In genomic region chr2:169926016-169926415, GRCm38 (mm10) we compare ENCODE assay signal across 21 mouse cellular contexts.
DNase-seq lines count a peak whose midpoint lies in the region; ATAC-seq lines count a peak whose summit lies in the region.
"Had no signal": no experiment of that assay in that cellular context is flagged by ENCODE, and none has a peak within 500 bp of the region (broad histone marks: within the 10 kb centered on the region; RNA-seq: fewer than 3 reads in every experiment).

No protein-coding gene starts in this region.

- no peak overlapping the region for H3K9ac ChIP-seq in intestine, embryonic 14.5 days (ENCODE audit: low read length)
- H3K9ac ChIP-seq in intestine, embryonic 15.5 days, result no peak overlapping the region
- H3K9ac ChIP-seq: embryonic facial prominence, embryonic 15.5 days; forebrain, embryonic 13.5 days; heart, embryonic 12.5 days; liver, embryonic 14.5 days; stomach, embryonic 15.5 days had no signal

- H3K36me3 ChIP-seq in intestine, embryonic 14.5 days (ENCODE audit: control insufficient read depth, insufficient read depth, low read length), result no peaks in the 10 kb centered on the region
- H3K36me3 ChIP-seq in intestine, embryonic 15.5 days, result no peaks in the 10 kb centered on the region
- H3K36me3 ChIP-seq: embryonic facial prominence, embryonic 15.5 days; G1E; heart, embryonic 12.5 days; limb, embryonic 10.5 days; stomach, embryonic 15.5 days had no signal

- H3K27ac ChIP-seq in intestine, embryonic 14.5 days (ENCODE audit: low read depth), result peak overlapping the region; percentile 4; the same call in 1 of the 2 replicates
- H3K27ac ChIP-seq in intestine, embryonic 15.5 days, result no peak overlapping the region
- H3K27ac ChIP-seq: embryonic facial prominence, embryonic 15.5 days; forebrain, embryonic 13.5 days; hindbrain, postnatal 0 days; limb, embryonic 10.5 days; liver, embryonic 14.5 days; stomach, embryonic 15.5 days had no signal

- peaks cover 24% of the 10 kb centered on the region for H3K4me1 ChIP-seq in intestine, embryonic 14.5 days (replicated peaks; ENCODE audit: control insufficient read depth, insufficient read depth, low read length)
- peaks cover 15% of the 10 kb centered on the region for H3K4me1 ChIP-seq in intestine, embryonic 15.5 days (replicated peaks)

- no peak for DNase-seq in intestine, embryonic 14.5 days (ENCODE audit: low spot score)
- DNase-seq in ovary, postnatal 14 days (ENCODE audit: low spot score), result peak; percentile 28
- DNase-seq in ovary, postnatal 10 days (ENCODE audit: low spot score), result no peak
- peak; percentile 13 for DNase-seq in fat pad, adult 2 months (ENCODE audit: extremely low read depth, low read depth, low spot score)
- DNase-seq in gastrocnemius, postnatal 36 days, result peak; percentile 35 to 54
- DNase-seq in neural tube, embryonic 10.5 days (ENCODE audit: extremely low spot score, low spot score), result no peak
- DNase-seq: cerebellum, adult 2 months; heart, postnatal 4 days; layer of hippocampus, postnatal 36 days; right cerebral cortex, adult 18-20 months; spleen, adult 18-20 months; thymus, postnatal 4 days had no signal

- intact Hi-C loops in gastrocnemius, postnatal 36 days (cut with DNase I), result no loop called here

- WGBS in intestine, embryonic 14.5 days, result 72% methylated on average over 11 of the region's 11 CpGs
- WGBS in intestine, embryonic 15.5 days, result 73% methylated on average over 11 of the region's 11 CpGs

- no peaks in the 10 kb centered on the region for H3K9me3 ChIP-seq in intestine, embryonic 14.5 days (ENCODE audit: control insufficient read depth, low read length)
- no peaks in the 10 kb centered on the region for H3K9me3 ChIP-seq in intestine, embryonic 15.5 days
- H3K9me3 ChIP-seq: embryonic facial prominence, embryonic 15.5 days; forebrain, embryonic 13.5 days; heart, embryonic 12.5 days; limb, embryonic 10.5 days; stomach, embryonic 15.5 days had no signal

- no peak overlapping the region for H3K4me2 ChIP-seq in intestine, embryonic 14.5 days (ENCODE audit: low read length)
- no peak overlapping the region for H3K4me2 ChIP-seq in intestine, embryonic 15.5 days (replicated peaks)
- H3K4me2 ChIP-seq: embryonic facial prominence, embryonic 15.5 days; forebrain, embryonic 13.5 days; heart, embryonic 12.5 days; stomach, embryonic 15.5 days had no signal

- ATAC-seq in intestine, embryonic 14.5 days (replicated peaks; ENCODE audit: low FRiP score, low TSS enrichment, low read depth), result no peak
- ATAC-seq in intestine, embryonic 15.5 days, result no peak
- ATAC-seq: forebrain, embryonic 13.5 days; hindbrain, postnatal 0 days had no signal

- H3K4me3 ChIP-seq in intestine, embryonic 14.5 days (ENCODE audit: low read depth, low read length), result no peak overlapping the region
- H3K4me3 ChIP-seq in intestine, embryonic 15.5 days (replicated peaks), result no peak overlapping the region
- H3K4me3 ChIP-seq: embryonic facial prominence, embryonic 15.5 days; forebrain, embryonic 13.5 days; heart, embryonic 12.5 days; limb, embryonic 10.5 days; stomach, embryonic 15.5 days had no signal

- no peaks in the 10 kb centered on the region for H3K27me3 ChIP-seq in intestine, embryonic 14.5 days (replicated peaks; ENCODE audit: control insufficient read depth, insufficient read depth, low read length)
- H3K27me3 ChIP-seq in intestine, embryonic 15.5 days (replicated peaks), result no peaks in the 10 kb centered on the region
- H3K27me3 ChIP-seq: embryonic facial prominence, embryonic 15.5 days; forebrain, embryonic 13.5 days; stomach, embryonic 15.5 days had no signal

Comparison
In these comparisons a context has a peak if more than half of its experiments do, and no peak if none do; other contexts are left out.
1. DNase-seq: peak in ovary, postnatal 14 days (single experiment), fat pad, adult 2 months (single experiment) and gastrocnemius, postnatal 36 days (2 of 2); none in intestine, embryonic 14.5 days (single experiment), ovary, postnatal 10 days (single experiment) and neural tube, embryonic 10.5 days (single experiment).